Mouse (Mus musculus) MEL (cell line): ENCODE results near the gene Lrrfip2. TPM values are rescaled to one million over a fixed set of nuclear protein-coding genes. Genes with fewer than 3 reads are reported as not detected.

ENCODE experiments used
- DNase-seq: peaks from one replicate; pipeline ENCODE4 v3.0.0; 2011; ENCODE audit warnings: low read depth, low spot score
- H3K27ac ChIP-seq: 2 replicates; pipeline ENCODE4 v1.5.1; 2012; ENCODE audit warnings: low read depth, mild to moderate bottlenecking, control low read depth, low read length, moderate library complexity; ENCODE audit not compliant: control insufficient read depth
- H3K27me3 ChIP-seq, 2 experiments: fragments of 150-350 bp in 1 of 2; sonication (generic) in 1 of 2; 2 replicates each; pipeline ENCODE4 v1.6.1; 2012; ENCODE audit warnings: low read length in 2 of 2, mild to moderate bottlenecking in 2 of 2, improper control_type of control experiment in 1 of 2, moderate library complexity in 1 of 2; ENCODE audit not compliant: insufficient read depth in 2 of 2, control insufficient read depth in 1 of 2
- H3K36me3 ChIP-seq, 2 experiments: 2 replicates each; pipeline ENCODE4 v1.6.1; 2012 to 2014; ENCODE audit warnings: low read length in 2 of 2, improper control_type of control experiment in 1 of 2, inconsistent platforms in 1 of 2, mild to moderate bottlenecking in 1 of 2; ENCODE audit not compliant: insufficient read depth in 2 of 2, control insufficient read depth in 1 of 2
- H3K4me1 ChIP-seq, 2 experiments: fragments of 150-350 bp in 1 of 2; sonication (generic) in 1 of 2; 2 replicates each; pipeline ENCODE4 v1.6.1; 2012; ENCODE audit warnings: low read length in 2 of 2, improper control_type of control experiment in 1 of 2, mild to moderate bottlenecking in 1 of 2; ENCODE audit not compliant: insufficient read depth in 2 of 2, control insufficient read depth in 1 of 2
- H3K4me3 ChIP-seq, 2 experiments: fragments of 150-350 bp in 1 of 2; sonication (generic) in 1 of 2; 2 replicates each; pipeline ENCODE4 v1.5.1; 2012; ENCODE audit warnings: low read depth in 2 of 2, low read length in 2 of 2, mild to moderate bottlenecking in 2 of 2, moderate library complexity in 2 of 2, control low read depth in 1 of 2, improper control_type of control experiment in 1 of 2; ENCODE audit not compliant: control insufficient read depth in 1 of 2, insufficient read depth in 1 of 2
- H3K79me2 ChIP-seq: 2 replicates; pipeline ENCODE4 v1.6.1; 2012; ENCODE audit warnings: mild to moderate bottlenecking, low read length, moderate library complexity; ENCODE audit not compliant: control insufficient read depth, poor library complexity, insufficient read depth
- H3K9ac ChIP-seq: 2 replicates; pipeline ENCODE4 v1.6.1; 2012; ENCODE audit warnings: low read depth, mild to moderate bottlenecking, control low read depth, low read length, moderate library complexity; ENCODE audit not compliant: control insufficient read depth, poor library complexity, severe bottlenecking
- H3K9me3 ChIP-seq: fragments of 150-350 bp; sonication (generic); replicated peaks from 2 replicates; pipeline ENCODE4 v1.6.1; 2012; ENCODE audit warnings: mild to moderate bottlenecking, low read length, improper control_type of control experiment, moderate library complexity; ENCODE audit not compliant: insufficient read depth
- CHD1 ChIP-seq: IDR thresholded peaks from 2 replicates; pipeline ENCODE4 v1.6.1; 2012; ENCODE audit warnings: low read depth, mild to moderate bottlenecking, inconsistent platforms, low read length, improper control_type of control experiment
- CTCF ChIP-seq, 3 experiments: IDR thresholded peaks in 2 of 3; conservative IDR thresholded peaks in 1 of 3; 2 replicates each; pipeline ENCODE4 v1.5.1; 2011 to 2012; ENCODE audit warnings: low read length in 3 of 3, low read depth in 2 of 3, mild to moderate bottlenecking in 2 of 3, improper control_type of control experiment in 1 of 3, inconsistent platforms in 1 of 3, mixed read lengths in 1 of 3, moderate library complexity in 1 of 3; ENCODE audit not compliant: control insufficient read depth in 1 of 3, insufficient read depth in 1 of 3, poor library complexity in 1 of 3, severe bottlenecking in 1 of 3
- E2F4 ChIP-seq: IDR thresholded peaks from 2 replicates; pipeline ENCODE4 v1.6.1; 2011; ENCODE audit warnings: low read depth, low read length, improper control_type of control experiment, borderline replicate concordance
- EP300 ChIP-seq, 2 experiments: IDR thresholded peaks; 2 replicates each; pipeline ENCODE4 v1.6.1; 2011; ENCODE audit warnings: improper control_type of control experiment in 2 of 2, low read length in 2 of 2, low read depth in 1 of 2, mild to moderate bottlenecking in 1 of 2
- ETS1 ChIP-seq: IDR thresholded peaks from 2 replicates; pipeline ENCODE4 v1.6.1; 2012; ENCODE audit warnings: low read depth, mild to moderate bottlenecking, inconsistent platforms, low read length, improper control_type of control experiment, moderate library complexity
- GABPA ChIP-seq: IDR thresholded peaks from 2 replicates; pipeline ENCODE4 v1.6.1; 2012; ENCODE audit warnings: low read depth, mild to moderate bottlenecking, inconsistent platforms, low read length, improper control_type of control experiment, moderate library complexity
- GATA1 ChIP-seq: IDR thresholded peaks from 2 replicates; pipeline ENCODE4 v1.6.1; 2011; ENCODE audit warnings: low read depth, low read length, improper control_type of control experiment
- HCFC1 ChIP-seq: IDR thresholded peaks from 2 replicates; pipeline ENCODE4 v1.6.1; 2012; ENCODE audit warnings: low read depth, mild to moderate bottlenecking, inconsistent platforms, low read length, improper control_type of control experiment, moderate library complexity
- JUND ChIP-seq: IDR thresholded peaks from 2 replicates; pipeline ENCODE4 v1.6.1; 2011; ENCODE audit warnings: low read depth, mild to moderate bottlenecking, improper control_type of control experiment, low read length
- MAZ ChIP-seq: IDR thresholded peaks from 2 replicates; pipeline ENCODE4 v1.6.1; 2012; ENCODE audit warnings: low read depth, mild to moderate bottlenecking, inconsistent platforms, low read length, improper control_type of control experiment
- MXI1 ChIP-seq: IDR thresholded peaks from 2 replicates; pipeline ENCODE4 v1.6.1; 2011; ENCODE audit warnings: mild to moderate bottlenecking, low read depth, low read length, improper control_type of control experiment
- MYB ChIP-seq: IDR thresholded peaks from 2 replicates; pipeline ENCODE4 v1.6.1; 2011; ENCODE audit warnings: mild to moderate bottlenecking, low read depth, low read length, improper control_type of control experiment
- MYC ChIP-seq: IDR thresholded peaks from 2 replicates; pipeline ENCODE4 v1.6.1; 2011; ENCODE audit warnings: low read depth, mild to moderate bottlenecking, low read length, improper control_type of control experiment, moderate library complexity
- NRF1 ChIP-seq: IDR thresholded peaks from 2 replicates; pipeline ENCODE4 v1.6.1; 2014; ENCODE audit warnings: low read depth, mild to moderate bottlenecking, inconsistent platforms, low read length, improper control_type of control experiment, moderate library complexity; ENCODE audit not compliant: poor library complexity, insufficient read depth, severe bottlenecking
- RCOR1 ChIP-seq: IDR thresholded peaks from 2 replicates; pipeline ENCODE4 v1.6.1; 2012; ENCODE audit warnings: low read depth, mild to moderate bottlenecking, inconsistent platforms, low read length, improper control_type of control experiment
- SMC3 ChIP-seq: IDR thresholded peaks from 2 replicates; pipeline ENCODE4 v1.6.1; 2011; ENCODE audit warnings: low read depth, low read length, improper control_type of control experiment
- TBP ChIP-seq: IDR thresholded peaks from 2 replicates; pipeline ENCODE4 v1.8.0; 2011; ENCODE audit warnings: low read depth, low read length, improper control_type of control experiment
- TCF12 ChIP-seq: IDR thresholded peaks from 2 replicates; pipeline ENCODE4 v1.6.1; 2014; ENCODE audit warnings: low read depth, mild to moderate bottlenecking, inconsistent platforms, low read length, improper control_type of control experiment, moderate library complexity
- UBTF ChIP-seq: IDR thresholded peaks from 2 replicates; pipeline ENCODE4 v1.6.1; 2012; ENCODE audit warnings: low read depth, mild to moderate bottlenecking, inconsistent platforms, low read length, improper control_type of control experiment, moderate library complexity, borderline replicate concordance; ENCODE audit not compliant: insufficient read depth
- ZC3H11A ChIP-seq: IDR thresholded peaks from 2 replicates; pipeline ENCODE4 v1.6.1; 2012; ENCODE audit warnings: low read depth, mild to moderate bottlenecking, inconsistent platforms, low read length, improper control_type of control experiment
- polyA plus RNA-seq, 2 experiments: library from polyadenylated mRNA; stranded (reverse) in 1 of 2; unstranded in 1 of 2; fragments of >175 nt in 1 of 2; fragments of >200 nt in 1 of 2; gene quantifications; 2 replicates each; pipeline versions ENCODE4 v1.2.1 to v1.2.4; 2012; ENCODE audit warnings: low replicate concordance in 2 of 2, low read depth in 1 of 2; ENCODE audit not compliant: insufficient read length in 2 of 2, insufficient read depth in 1 of 2, missing spikeins in 1 of 2
- total RNA-seq: library from RNA; depleted of rRNA; stranded (reverse); fragments of 300-350 nt; gene quantifications from 2 replicates; pipeline ENCODE4 v1.2.3, GENCODE M21; 2012

The Lrrfip2 gene
- total and polyA plus RNA-seq, 3 experiments, result 26.0 to 42.7 TPM; not detected in 1

- Histone ChIP-seq H3K4me3 (no peak overlapping the region), H3K36me3 (peaks cover 1 to 2% of the 10 kb centered on the region in 2 experiments; a peak in 2 of 4 replicates), H3K9ac (no peak overlapping the region), H3K79me2 (no peaks in the 10 kb centered on the region), H3K4me1 (no peaks in the 10 kb centered on the region), H3K27me3 (no peaks in the 10 kb centered on the region), H3K9me3 (no peaks in the 10 kb centered on the region), H3K27ac (no peak overlapping the region)
- no peak for DNase-seq
- TF ChIP-seq MXI1 (no peak), CHD1 (no peak), TCF12 (no peak), NRF1 (no peak), MYC (no peak), MAZ (no peak), RCOR1 (no peak), UBTF (no peak), TBP (no peak), ETS1 (no peak), HCFC1 (no peak), ZC3H11A (no peak), CTCF (IDR thresholded peaks at IDR 0.05 in 2 of 3, conservative IDR thresholded peaks at IDR 0.05 in 1 of 3; ENCODE audit: control insufficient read depth in 1 of 3, insufficient read depth in 1 of 3, low read depth in 2 of 3, low read length in 3 of 3, poor library complexity in 1 of 3, severe bottlenecking in 1 of 3) (no peak), SMC3 (no peak), MYB (no peak), JUND (no peak)
Observed at GRCm38 (mm10) chr9:111216424-111216823, 99.0 kb downstream of the Lrrfip2 start.

GRCm38 (mm10) chr9:111220551-111221080 is 103.2 kb downstream of the Lrrfip2 start:
- TF ChIP-seq EP300 (IDR thresholded peaks at IDR 0.05; ENCODE audit: low read depth in 1 of 2, low read length in 2 of 2), result no peak
- TF ChIP-seq HCFC1, result no peak
- no peak for TF ChIP-seq E2F4
- no peak for TF ChIP-seq NRF1
- no peak for TF ChIP-seq RCOR1
- no peak for TF ChIP-seq MXI1
- no peak for TF ChIP-seq GABPA
- no peak for TF ChIP-seq GATA1
- no peak for TF ChIP-seq CHD1
- Histone ChIP-seq H3K27me3 (no peaks in the 10 kb centered on the region), H3K36me3 (peaks cover 1 to 2% of the 10 kb centered on the region in 2 experiments; a peak in 3 of 4 replicates), H3K9me3 (no peaks in the 10 kb centered on the region), H3K27ac (no peak overlapping the region), H3K4me3 (no peak overlapping the region), H3K9ac (no peak overlapping the region), H3K4me1 (no peaks in the 10 kb centered on the region), H3K79me2 (no peaks in the 10 kb centered on the region)
- DNase-seq, result no peak
